Mouse (Mus musculus) adrenal gland, postnatal 4 days (tissue): ENCODE results near the gene Col27a1. TPM values are rescaled to one million over a fixed set of nuclear protein-coding genes. Genes with fewer than 3 reads are reported as not detected.
A peak's percentile ranks its signal among the peaks of the same experiment; 100 is the strongest.

Experiments used
- DNase-seq, 2 experiments: peaks; one replicate each; pipeline ENCODE4 v3.0.0; 2021 to 2022; ENCODE audit warnings: low spot score in 2 of 2, mixed read lengths in 2 of 2
- total RNA-seq, 2 experiments: library from RNA; stranded (reverse); gene quantifications; 2 replicates each; pipeline ENCODE4 v1.2.3; 2021

The Col27a1 gene
- total RNA-seq, 2 experiments from 2014 or later: 17.2 to 20.8 TPM

GRCm38 (mm10) chr4:63307175-63308062, 93.6 kb downstream of the Col27a1 start:
- peak; percentile 82 for DNase-seq

GRCm38 (mm10) chr4:63308316-63308715, 94.5 kb downstream of the Col27a1 start:
- no peak for DNase-seq

- DNase-seq: no peak
Measured at GRCm38 (mm10) chr4:63310247-63310855, 96.5 kb downstream of the Col27a1 start.

- DNase-seq: no peak
Measured at GRCm38 (mm10) chr4:63311426-63311825, 97.6 kb downstream of the Col27a1 start.

DNA sequence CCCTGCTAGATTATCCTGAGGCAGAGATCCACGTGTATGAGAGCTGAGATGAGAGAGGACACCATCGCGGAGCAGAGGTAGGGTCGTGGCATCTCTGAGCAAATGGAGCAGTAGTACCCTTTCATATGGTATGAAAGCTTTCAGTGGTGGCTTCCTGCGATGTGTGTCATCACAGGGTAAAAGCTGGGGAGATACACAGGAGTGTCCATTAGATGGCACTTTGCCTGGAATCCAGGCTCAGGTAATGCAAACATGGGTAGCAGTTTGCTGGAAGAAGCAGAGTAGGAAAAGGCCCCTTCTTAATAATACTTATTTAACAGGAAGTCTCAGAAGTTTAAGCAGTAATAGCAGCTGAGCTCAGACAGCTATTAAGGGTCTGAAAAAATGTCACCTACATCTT, 100.3 kb downstream of the Col27a1 start:
- no peak for DNase-seq

DNA sequence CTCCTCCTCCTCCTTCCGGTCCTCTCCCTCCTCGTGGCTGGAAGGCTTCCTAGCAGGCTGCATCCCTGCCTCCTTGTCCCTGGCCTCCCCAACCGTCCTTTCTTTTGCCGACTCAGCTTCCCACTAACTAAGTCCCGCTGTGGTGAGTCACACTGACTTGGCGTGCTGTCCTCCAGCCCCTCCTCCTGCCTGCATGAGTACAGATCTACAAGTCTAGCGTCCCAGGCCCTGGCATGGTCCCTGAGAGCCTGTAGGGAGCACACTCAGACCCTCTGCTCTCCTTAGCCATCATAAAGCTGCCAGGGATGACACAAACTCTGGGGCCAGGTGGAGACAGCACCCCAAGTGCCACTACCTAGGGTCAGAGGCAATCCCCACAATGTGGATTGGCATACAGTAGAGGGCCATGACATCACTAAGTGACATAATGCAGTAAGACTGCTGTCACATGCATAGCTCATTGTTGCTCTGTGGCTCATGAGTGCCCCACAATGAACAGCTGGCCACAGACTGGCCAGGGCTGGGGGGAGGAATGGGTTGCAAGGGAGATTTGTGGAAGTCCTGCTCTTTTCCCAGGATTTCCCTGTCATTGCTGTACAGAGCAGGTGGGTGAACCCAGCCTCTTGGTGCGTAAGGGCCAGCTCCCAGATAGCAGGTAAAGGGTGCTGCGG, 102.4 kb downstream of the Col27a1 start:
- peak in 1 of 2 experiments; percentile 39 for DNase-seq

GRCm38 (mm10) chr4:63319566-63319965, 105.8 kb downstream of the Col27a1 start:
- DNase-seq: peak in 1 of 2 experiments; percentile 28

DNA sequence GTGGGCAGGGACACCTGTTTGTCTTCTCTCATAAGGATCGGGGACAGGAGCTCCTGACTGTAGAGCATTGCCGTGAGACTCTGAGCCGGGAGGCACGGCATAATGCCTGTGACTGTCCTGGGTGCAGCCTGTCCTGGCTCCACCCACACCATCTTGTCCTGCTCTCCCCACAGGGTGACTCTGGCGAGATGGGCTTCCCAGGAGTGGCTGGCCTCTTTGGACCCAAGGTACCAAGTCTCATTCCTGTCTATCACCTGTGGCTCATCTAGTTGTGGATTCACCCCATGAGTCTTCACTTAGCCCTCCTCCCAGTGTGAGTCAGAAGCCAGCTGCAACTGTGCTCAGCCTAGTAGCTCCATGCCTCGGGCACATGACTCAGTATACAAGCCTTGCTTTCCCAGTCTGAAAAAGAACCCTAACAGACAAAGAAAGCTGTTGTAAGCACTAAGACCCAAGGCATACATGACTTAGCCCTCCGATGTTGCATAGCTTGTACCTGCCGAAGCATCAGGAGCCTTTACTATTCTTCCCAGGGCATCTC, 109.5 kb downstream of the Col27a1 start:
- DNase-seq: no peak

GRCm38 (mm10) chr4:63333403-63333802, 119.6 kb downstream of the Col27a1 start:
- DNase-seq: no peak

GRCm38 (mm10) chr4:63338414-63339076, 124.7 kb downstream of the Col27a1 start:
- DNase-seq: no peak

GRCm38 (mm10) chr4:63342491-63342890, 128.7 kb downstream of the Col27a1 start:
- no peak for DNase-seq

- DNase-seq: no peak
Measured at GRCm38 (mm10) chr4:63343608-63344007, 129.8 kb downstream of the Col27a1 start.

DNA sequence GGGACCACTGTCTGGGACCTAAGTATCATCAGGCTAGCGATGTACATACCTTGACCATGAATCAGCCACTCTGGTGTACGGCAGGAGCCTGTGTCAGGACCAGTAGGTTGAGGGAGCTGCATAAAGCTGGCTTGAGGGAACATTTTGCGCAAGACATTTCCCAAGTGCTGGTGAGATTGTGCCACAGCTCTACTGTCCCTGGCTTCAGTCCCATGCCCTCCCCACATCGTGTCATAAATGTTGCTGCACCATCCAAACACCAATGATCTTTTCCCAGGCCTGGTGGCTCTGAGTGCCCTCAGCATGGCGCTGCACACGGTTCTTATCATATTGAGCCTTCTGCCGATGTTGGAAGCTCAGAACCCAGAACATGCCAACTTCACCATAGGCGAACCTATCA, 130.5 kb downstream of the Col27a1 start, which contains the start of gene Orm1:
TSS of gene Orm1 (plus strand) at position 266 of the 400 bp plus-strand sequence.
- DNase-seq: no peak

- no peak for DNase-seq
Measured at GRCm38 (mm10) chr4:63345261-63345660, 131.5 kb downstream of the Col27a1 start.

DNA sequence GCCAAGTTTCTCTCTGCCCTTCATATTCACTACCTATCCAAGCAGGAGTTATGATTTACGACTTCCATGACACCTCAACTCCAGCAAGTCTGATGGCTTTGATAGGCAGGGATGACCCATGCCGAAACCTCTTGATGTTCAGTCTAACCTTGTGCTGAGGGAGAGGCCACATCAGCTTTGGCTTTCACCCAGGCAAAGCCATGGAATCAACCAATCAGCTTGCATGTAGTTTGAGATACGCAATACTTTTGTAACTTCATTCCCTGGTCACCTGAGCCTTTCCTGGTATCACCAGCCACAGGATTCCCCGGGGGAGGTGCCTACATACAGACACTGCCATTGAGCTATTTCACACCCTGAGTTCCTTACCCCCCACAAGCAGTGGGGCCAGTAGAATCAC, 132.9 kb downstream of the Col27a1 start:
- no peak for DNase-seq

- DNase-seq: no peak
Measured at GRCm38 (mm10) chr4:63348524-63348923, 134.7 kb downstream of the Col27a1 start.

GRCm38 (mm10) chr4:63355877-63356665, 142.3 kb downstream of the Col27a1 start, which contains the start of gene Orm3:
TSS of gene Orm3 (plus strand) at chr4:63356162.
- DNase-seq: no peak

GRCm38 (mm10) chr4:63356981-63357570, 143.3 kb downstream of the Col27a1 start:
- no peak for DNase-seq

GRCm38 (mm10) chr4:63359861-63360260, 146.1 kb downstream of the Col27a1 start:
- DNase-seq: no peak

- no peak for DNase-seq
Measured at GRCm38 (mm10) chr4:63362150-63362549, 148.3 kb downstream of the Col27a1 start, which contains the start of gene Orm2. TSS of gene Orm2 (plus strand) at chr4:63362449.
